31 mouse cellular contexts compared by ENCODE assay signal in genomic region chr17:30128456-30128855, GRCm38 (mm10).
DNase-seq lines count a peak whose midpoint lies in the region; ATAC-seq and TF ChIP-seq lines count a peak whose summit lies in the region.
"Had no signal": no experiment of that assay in that cellular context is flagged by ENCODE, and none has a peak within 500 bp of the region (broad histone marks: within the 10 kb centered on the region; RNA-seq: fewer than 3 reads in every experiment).

No protein-coding gene starts in this region.

- peaks cover 2% of the 10 kb centered on the region for H3K4me1 ChIP-seq in heart, adult 2 months (ENCODE audit: control insufficient read depth, insufficient read depth, low read length)
- peaks cover 14% of the 10 kb centered on the region for H3K4me1 ChIP-seq in forebrain, postnatal 0 days (ENCODE audit: insufficient read depth)
- H3K4me1 ChIP-seq: embryonic facial prominence, embryonic 10.5 days had no signal

- TF ChIP-seq POLR2A in heart, adult 2 months (IDR thresholded peaks at IDR 0.05; ENCODE audit: insufficient read depth, low read depth, low read length): no peak

- intact Hi-C loops in heart, adult 2 months (cut with DNase I): no loop called here

- WGBS in heart, adult 2 months: 90% methylated on average over 6 of the region's 6 CpGs
- WGBS in forebrain, postnatal 0 days: 47% methylated on average over 6 of the region's 6 CpGs

- no peaks in the 10 kb centered on the region for H3K27me3 ChIP-seq in heart, adult 2 months (ENCODE audit: control insufficient read depth, insufficient read depth, low read length)
- no peaks in the 10 kb centered on the region for H3K27me3 ChIP-seq in forebrain, postnatal 0 days (ENCODE audit: insufficient read depth, low read length)
- H3K27me3 ChIP-seq: embryonic facial prominence, embryonic 15.5 days; heart, embryonic 12.5 days; hindbrain, embryonic 13.5 days; limb, embryonic 15.5 days; neural tube, embryonic 15.5 days; Patski had no signal

- peaks cover 3% of the 10 kb centered on the region for H3K36me3 ChIP-seq in heart, adult 2 months (ENCODE audit: control insufficient read depth, insufficient read depth, low read length)
- H3K36me3 ChIP-seq in forebrain, postnatal 0 days (ENCODE audit: insufficient read depth): no peaks in the 10 kb centered on the region
- H3K36me3 ChIP-seq: embryonic facial prominence, embryonic 15.5 days; hindbrain, embryonic 13.5 days; limb, embryonic 15.5 days; neural tube, embryonic 15.5 days had no signal

- H3K4me3 ChIP-seq in heart, adult 2 months: no peak overlapping the region
- no peak overlapping the region for H3K4me3 ChIP-seq in forebrain, postnatal 0 days (ENCODE audit: low read depth, low read length)
- H3K4me3 ChIP-seq: embryonic facial prominence, embryonic 10.5 days; embryonic facial prominence, embryonic 15.5 days; heart, embryonic 12.5 days; hindbrain, embryonic 13.5 days; limb, embryonic 10.5 days; limb, embryonic 15.5 days; midbrain, embryonic 10.5 days; neural tube, embryonic 15.5 days had no signal

- H3K27ac ChIP-seq in heart, adult 2 months: no peak overlapping the region
- H3K27ac ChIP-seq in forebrain, postnatal 0 days (ENCODE audit: low read depth, low read length): no peak overlapping the region; the same call in 1 of the 2 replicates
- H3K27ac ChIP-seq: embryonic facial prominence, embryonic 10.5 days; embryonic facial prominence, embryonic 15.5 days; hindbrain, embryonic 13.5 days; limb, embryonic 10.5 days; limb, embryonic 15.5 days; liver, embryonic 14.5 days; midbrain, embryonic 10.5 days; neural tube, embryonic 15.5 days had no signal

- H3K79me2 ChIP-seq in heart, adult 2 months (replicated peaks; ENCODE audit: control insufficient read depth, insufficient read depth, low read length): peaks cover 3% of the 10 kb centered on the region; the same call in 1 of the 2 replicates

- peak; percentile 79 for DNase-seq in heart, adult 11 months
- no peak for DNase-seq in heart, adult 2 months
- DNase-seq in CD4-positive, CD25-positive, alpha-beta regulatory T cell, adult 2 months (ENCODE audit: low read depth, low spot score): peak; percentile 62
- peak; percentile 46 for DNase-seq in brain, adult 2 months (ENCODE audit: low read depth, low spot score)
- no peak for DNase-seq in forebrain, postnatal 0 days
- DNase-seq in right cerebral cortex, adult 18-20 months: no peak
- DNase-seq in lung, postnatal 25 days (ENCODE audit: low spot score): no peak
- DNase-seq: adrenal gland, postnatal 14 days; cerebellum, adult 2 months; cerebellum, postnatal 25 days; gastrocnemius, postnatal 25 days; heart, adult 18-20 months; heart, postnatal 4 days; kidney, adult 18-20 months; kidney, postnatal 36 days; layer of hippocampus, postnatal 36 days; lung, adult 2 months; lung, postnatal 10 days; right cerebral cortex, postnatal 4 days; thymus, adult 2 months had no signal

- peak; percentile 51 for ATAC-seq in forebrain, postnatal 0 days
- no peak for ATAC-seq in megakaryocyte, adult 5-6 weeks (ENCODE audit: poor library complexity, severe bottlenecking)
- ATAC-seq: Patski had no signal

- H3K9me3 ChIP-seq in forebrain, postnatal 0 days (ENCODE audit: low read length): no peaks in the 10 kb centered on the region
- H3K9me3 ChIP-seq: embryonic facial prominence, embryonic 10.5 days; embryonic facial prominence, embryonic 15.5 days; heart, embryonic 12.5 days; hindbrain, embryonic 13.5 days; limb, embryonic 10.5 days; limb, embryonic 15.5 days; midbrain, embryonic 10.5 days; neural tube, embryonic 15.5 days had no signal

- H3K9ac ChIP-seq in heart, adult 2 months (ENCODE audit: low read depth, low read length): no peak overlapping the region
- H3K9ac ChIP-seq in forebrain, postnatal 0 days: no peak overlapping the region
- H3K9ac ChIP-seq: embryonic facial prominence, embryonic 15.5 days; heart, embryonic 12.5 days; hindbrain, embryonic 13.5 days; limb, embryonic 15.5 days; liver, embryonic 14.5 days; neural tube, embryonic 15.5 days had no signal

- TF ChIP-seq EP300 in heart, adult 2 months (IDR thresholded peaks at IDR 0.05; ENCODE audit: insufficient read depth, low read depth, low read length): no peak

- no peak for TF ChIP-seq CTCF in heart, adult 2 months (IDR thresholded peaks at IDR 0.05)
- TF ChIP-seq CTCF in forebrain, postnatal 0 days (IDR thresholded peaks at IDR 0.05; ENCODE audit: low read depth): no peak

- no peak overlapping the region for H3K4me2 ChIP-seq in forebrain, postnatal 0 days (ENCODE audit: low read depth)
- H3K4me2 ChIP-seq: embryonic facial prominence, embryonic 15.5 days; heart, embryonic 12.5 days; hindbrain, embryonic 13.5 days; limb, embryonic 15.5 days; neural tube, embryonic 15.5 days had no signal

Comparison
In these comparisons a context has a peak if more than half of its experiments do, and no peak if none do; other contexts are left out.
1. DNase-seq: peak in heart, adult 11 months (single experiment), CD4-positive, CD25-positive, alpha-beta regulatory T cell, adult 2 months (single experiment) and brain, adult 2 months (single experiment); none in heart, adult 2 months (0 of 2), forebrain, postnatal 0 days (single experiment), right cerebral cortex, adult 18-20 months (single experiment) and lung, postnatal 25 days (single experiment).